Mouse (Mus musculus) embryonic facial prominence, embryonic 14.5 days (tissue): ENCODE results near the gene Sugct. TPM values are rescaled to one million over a fixed set of nuclear protein-coding genes. Genes with fewer than 3 reads are reported as not detected.
"Not testable (repeated sequence)": the region's sequence is repeated elsewhere in the genome, so short reads cannot be mapped to it uniquely, and the experiment has no call there.

Experiments
- ATAC-seq: fragments of 200-750 bp; cut with Nextera tagmentation; 2 replicates; pipeline ENCODE4 v1.8.0; 2017; ENCODE audit warnings: low read depth, moderate number of reproducible peaks, moderate TSS enrichment
- DNase-seq: peaks from one replicate; pipeline ENCODE4 v3.0.0-alpha.2; 2015; ENCODE audit warnings: low spot score
- H3K27ac ChIP-seq: fragments of 300-500 bp; sonication (generic); replicated peaks from 2 replicates; pipeline ENCODE4 v1.5.1; 2014; ENCODE audit warnings: low read depth, mild to moderate bottlenecking, low read length, moderate library complexity
- H3K27me3 ChIP-seq: fragments of 300-500 bp; sonication (generic); replicated peaks from 2 replicates; pipeline ENCODE4 v1.6.1; 2014; ENCODE audit warnings: low read length; ENCODE audit not compliant: control insufficient read depth, insufficient read depth
- H3K36me3 ChIP-seq: fragments of 300-500 bp; sonication (generic); 2 replicates; pipeline ENCODE4 v1.6.1; 2014; ENCODE audit warnings: low read length, mixed read lengths; ENCODE audit not compliant: control insufficient read depth, insufficient read depth
- H3K4me1 ChIP-seq: fragments of 300-500 bp; sonication (generic); 2 replicates; pipeline ENCODE4 v1.6.1; 2014; ENCODE audit warnings: antibody characterized with exemption, low read length; ENCODE audit not compliant: control insufficient read depth, insufficient read depth
- H3K4me2 ChIP-seq: fragments of 300-500 bp; sonication (generic); 2 replicates; pipeline ENCODE4 v1.6.1; 2014; ENCODE audit warnings: low read depth, mild to moderate bottlenecking, low read length, moderate library complexity, mixed read lengths
- H3K4me3 ChIP-seq: fragments of 300-500 bp; sonication (generic); 2 replicates; pipeline ENCODE4 v1.5.1; 2014; ENCODE audit warnings: low read depth, mild to moderate bottlenecking, low read length
- H3K9ac ChIP-seq: fragments of 300-500 bp; sonication (generic); 2 replicates; pipeline ENCODE4 v1.6.1; 2014; ENCODE audit warnings: low read depth, mild to moderate bottlenecking, low read length, moderate library complexity, mixed read lengths
- H3K9me3 ChIP-seq: fragments of 300-500 bp; sonication (generic); 2 replicates; pipeline ENCODE4 v1.6.1; 2016; ENCODE audit warnings: low read length; ENCODE audit not compliant: control insufficient read depth
- WGBS: fragments of 180-500 bp; shearing (Covaris S2); extraction: QIAGEN DNeasy Blood & Tissue Kit; methylation state at CpG from one replicate; pipeline ENCODE4 v1.1.7; 2014; 5-methylcytosine and 5-hydroxymethylcytosine counted together
- polyA plus RNA-seq: library from polyadenylated mRNA; unstranded; fragments of >200 nt; fragmentation: Nextera tagmentation; extraction: Ambion mirVana; gene quantifications from 2 replicates; pipeline ENCODE4 v1.2.1, GENCODE M21; 2014

Sugct gene
- polyA plus RNA-seq, 1 experiment from 2014 or later: 3.4 TPM

GRCm38 (mm10) chr13:17581684-17582083 lies 113.7 kb downstream of the Sugct start:
- H3K4me2 ChIP-seq: no peak overlapping the region
- ATAC-seq: no peak
- no peaks in the 10 kb centered on the region for H3K36me3 ChIP-seq
- no peak overlapping the region for H3K27ac ChIP-seq
- H3K9ac ChIP-seq: no peak overlapping the region
- H3K9me3 ChIP-seq: no peaks in the 10 kb centered on the region
- DNase-seq: peak; percentile 73
- no peaks in the 10 kb centered on the region for H3K4me1 ChIP-seq
- no peaks in the 10 kb centered on the region for H3K27me3 ChIP-seq
- 23% methylated on average over 2 of the region's 2 CpGs for WGBS
- no peak overlapping the region for H3K4me3 ChIP-seq

- Histone ChIP-seq H3K4me2 (no peak overlapping the region), H3K27ac (no peak overlapping the region), H3K9me3 (no peaks in the 10 kb centered on the region), H3K36me3 (no peaks in the 10 kb centered on the region), H3K9ac (no peak overlapping the region), H3K27me3 (no peaks in the 10 kb centered on the region), H3K4me3 (no peak overlapping the region), H3K4me1 (no peaks in the 10 kb centered on the region)
- WGBS: 81% methylated on average over 3 of the region's 3 CpGs
- DNase-seq (no peak), ATAC-seq (no peak)
Observed at GRCm38 (mm10) chr13:17559357-17559756, 136.0 kb downstream of the Sugct start.

GRCm38 (mm10) chr13:17536341-17536740 lies 159.0 kb downstream of the Sugct start:
- Histone ChIP-seq H3K27me3 (no peaks in the 10 kb centered on the region), H3K9me3 (no peaks in the 10 kb centered on the region), H3K4me2 (no peak overlapping the region), H3K36me3 (no peaks in the 10 kb centered on the region), H3K27ac (no peak overlapping the region), H3K9ac (no peak overlapping the region), H3K4me1 (no peaks in the 10 kb centered on the region), H3K4me3 (no peak overlapping the region)
- 47% methylated on average over 1 of the region's 1 CpGs for WGBS
- ATAC-seq: no peak
- DNase-seq: no peak

GRCm38 (mm10) chr13:17534871-17535270 lies 160.5 kb downstream of the Sugct start:
- peak; percentile 1 for DNase-seq
- H3K9me3 ChIP-seq: no peaks in the 10 kb centered on the region
- 52% methylated on average over 4 of the region's 4 CpGs for WGBS
- H3K27me3 ChIP-seq: no peaks in the 10 kb centered on the region
- no peaks in the 10 kb centered on the region for H3K4me1 ChIP-seq
- no peak for ATAC-seq
- no peak overlapping the region for H3K27ac ChIP-seq
- H3K9ac ChIP-seq: no peak overlapping the region
- no peak overlapping the region for H3K4me2 ChIP-seq
- H3K36me3 ChIP-seq: no peaks in the 10 kb centered on the region
- no peak overlapping the region for H3K4me3 ChIP-seq

GRCm38 (mm10) chr13:17534469-17534868 lies 160.9 kb downstream of the Sugct start:
- H3K27ac ChIP-seq: no peak overlapping the region
- H3K4me2 ChIP-seq: no peak overlapping the region
- H3K4me1 ChIP-seq: no peaks in the 10 kb centered on the region
- DNase-seq: no peak
- no peaks in the 10 kb centered on the region for H3K9me3 ChIP-seq
- WGBS: 72% methylated on average over 4 of the region's 4 CpGs
- no peak overlapping the region for H3K9ac ChIP-seq
- no peaks in the 10 kb centered on the region for H3K36me3 ChIP-seq
- no peaks in the 10 kb centered on the region for H3K27me3 ChIP-seq
- no peak for ATAC-seq
- no peak overlapping the region for H3K4me3 ChIP-seq

GRCm38 (mm10) chr13:17511184-17511778 lies 184.1 kb downstream of the Sugct start:
- H3K4me3 ChIP-seq: no peak overlapping the region
- H3K4me1 ChIP-seq: no peaks in the 10 kb centered on the region
- no peak overlapping the region for H3K27ac ChIP-seq
- H3K9ac ChIP-seq: no peak overlapping the region
- H3K27me3 ChIP-seq: no peaks in the 10 kb centered on the region
- H3K36me3 ChIP-seq: no peaks in the 10 kb centered on the region
- WGBS: 80% methylated on average over 4 of the region's 4 CpGs
- H3K4me2 ChIP-seq: no peak overlapping the region
- ATAC-seq: no peak
- DNase-seq: no peak
- H3K9me3 ChIP-seq: no peaks in the 10 kb centered on the region

GRCm38 (mm10) chr13:17494936-17495335 lies 200.4 kb downstream of the Sugct start:
- no peak overlapping the region for H3K4me3 ChIP-seq
- no peak overlapping the region for H3K27ac ChIP-seq
- no peaks in the 10 kb centered on the region for H3K4me1 ChIP-seq
- no peaks in the 10 kb centered on the region for H3K9me3 ChIP-seq
- DNase-seq: no peak
- no peak overlapping the region for H3K9ac ChIP-seq
- ATAC-seq: no peak
- no peaks in the 10 kb centered on the region for H3K27me3 ChIP-seq
- H3K36me3 ChIP-seq: no peaks in the 10 kb centered on the region
- 86% methylated on average over 1 of the region's 1 CpGs for whole genome bisulfite sequencing
- no peak overlapping the region for H3K4me2 ChIP-seq

- Histone ChIP-seq H3K27me3 (no peaks in the 10 kb centered on the region), H3K4me2 (no peak overlapping the region), H3K4me3 (no peak overlapping the region), H3K9ac (no peak overlapping the region), H3K4me1 (no peaks in the 10 kb centered on the region), H3K27ac (no peak overlapping the region), H3K36me3 (no peaks in the 10 kb centered on the region), H3K9me3 (no peaks in the 10 kb centered on the region)
- 43% methylated on average over 5 of the region's 5 CpGs for WGBS
- no peak for ATAC-seq
- peak; percentile 25 for DNase-seq
Observed at GRCm38 (mm10) chr13:17494056-17494574, 201.2 kb downstream of the Sugct start.

GRCm38 (mm10) chr13:17457981-17458380 lies 237.4 kb downstream of the Sugct start:
- H3K4me2 ChIP-seq, DNase-seq, H3K27me3 ChIP-seq, H3K4me1 ChIP-seq, H3K4me3 ChIP-seq, H3K36me3 ChIP-seq, ATAC-seq, H3K9ac ChIP-seq, H3K27ac ChIP-seq, H3K9me3 ChIP-seq: not testable (repeated sequence)
- WGBS: 48% methylated on average over 1 of the region's 1 CpGs
